Mouse (Mus musculus): ENCODE results near the gene Sptbn2. TPM values are rescaled to one million over a fixed set of nuclear protein-coding genes. Genes with fewer than 3 reads are reported as not detected.

Sptbn2 gene
- total and polyA plus RNA-seq, 3 experiments = 0.16 to 0.30 (median 0.21) TPM

- ATAC-seq (ENCODE audit: extremely low read depth, insufficient number of reproducible peaks, low FRiP score, poor library complexity, severe bottlenecking) (no peak), DNase-seq (ENCODE audit: low spot score) (no peak)
- Histone ChIP-seq H3K27me3 (ENCODE audit: insufficient read depth, low read length) (peaks cover 12% of the 10 kb centered on the region), H3K4me1 (ENCODE audit: insufficient read depth, low read depth, low read length) (no peaks in the 10 kb centered on the region), H3K4me3 (ENCODE audit: low read depth, low read length) (no peak overlapping the region), H3K36me3 (replicated peaks) (no peaks in the 10 kb centered on the region), H3K9me3 (replicated peaks) (peaks cover 12% of the 10 kb centered on the region)
- TF ChIP-seq POLR2AphosphoS5 (IDR thresholded peaks at IDR 0.05; ENCODE audit: insufficient replicate concordance, low read depth, low read length) (no peak), GATA1 (IDR thresholded peaks at IDR 0.05; ENCODE audit: borderline replicate concordance, low read length) (no peak), GATA2 (IDR thresholded peaks at IDR 0.05; ENCODE audit: borderline replicate concordance, low read depth, low read length) (no peak), TAL1 (conservative IDR thresholded peaks at IDR 0.05; ENCODE audit: low read depth, low read length) (no peak), CTCF (IDR thresholded peaks at IDR 0.05; ENCODE audit: low read depth, low read length) (no peak)
These were observed 2.2 kb upstream of the Sptbn2 start for GRCm38 (mm10) chr19:4708765-4709164.

GRCm38 (mm10) chr19:4711601-4712155 is 711 bp downstream of the Sptbn2 start:
- no peaks in the 10 kb centered on the region for H3K4me1 ChIP-seq (ENCODE audit: insufficient read depth, low read depth, low read length)
- TF ChIP-seq CTCF (IDR thresholded peaks at IDR 0.05; ENCODE audit: low read depth, low read length) (no peak), TAL1 (conservative IDR thresholded peaks at IDR 0.05; ENCODE audit: low read depth, low read length) (no peak), GATA1 (IDR thresholded peaks at IDR 0.05; ENCODE audit: borderline replicate concordance, low read length) (no peak), GATA2 (IDR thresholded peaks at IDR 0.05; ENCODE audit: borderline replicate concordance, low read depth, low read length) (no peak), POLR2AphosphoS5 (IDR thresholded peaks at IDR 0.05; ENCODE audit: insufficient replicate concordance, low read depth, low read length) (no peak)
- H3K27me3 ChIP-seq (ENCODE audit: insufficient read depth, low read length) = peaks cover 18% of the 10 kb centered on the region
- no peak overlapping the region for H3K4me3 ChIP-seq (ENCODE audit: low read depth, low read length)
- ATAC-seq (ENCODE audit: extremely low read depth, insufficient number of reproducible peaks, low FRiP score, poor library complexity, severe bottlenecking) (no peak), DNase-seq (ENCODE audit: low spot score) (no peak)
- peaks cover 12% of the 10 kb centered on the region for H3K9me3 ChIP-seq (replicated peaks)
- H3K36me3 ChIP-seq (replicated peaks) = no peaks in the 10 kb centered on the region

GRCm38 (mm10) chr19:4712156-4712780 is 1.3 kb downstream of the Sptbn2 start:
- Histone ChIP-seq H3K4me3 (ENCODE audit: low read depth, low read length) (no peak overlapping the region), H3K27me3 (ENCODE audit: insufficient read depth, low read length) (peaks cover 20% of the 10 kb centered on the region), H3K4me1 (ENCODE audit: insufficient read depth, low read depth, low read length) (no peaks in the 10 kb centered on the region), H3K36me3 (replicated peaks) (no peaks in the 10 kb centered on the region), H3K9me3 (replicated peaks) (peaks cover 12% of the 10 kb centered on the region)
- no peak for DNase-seq (ENCODE audit: low spot score)
- ATAC-seq (ENCODE audit: extremely low read depth, insufficient number of reproducible peaks, low FRiP score, poor library complexity, severe bottlenecking) = no peak
- TF ChIP-seq POLR2AphosphoS5 (IDR thresholded peaks at IDR 0.05; ENCODE audit: insufficient replicate concordance, low read depth, low read length) (no peak), GATA1 (IDR thresholded peaks at IDR 0.05; ENCODE audit: borderline replicate concordance, low read length) (no peak), TAL1 (conservative IDR thresholded peaks at IDR 0.05; ENCODE audit: low read depth, low read length) (no peak), CTCF (IDR thresholded peaks at IDR 0.05; ENCODE audit: low read depth, low read length) (no peak), GATA2 (IDR thresholded peaks at IDR 0.05; ENCODE audit: borderline replicate concordance, low read depth, low read length) (no peak)

- Histone ChIP-seq H3K9me3 (replicated peaks) (peaks cover 12% of the 10 kb centered on the region), H3K36me3 (replicated peaks) (no peaks in the 10 kb centered on the region), H3K4me3 (ENCODE audit: low read depth, low read length) (no peak overlapping the region), H3K27me3 (ENCODE audit: insufficient read depth, low read length) (peaks cover 20% of the 10 kb centered on the region), H3K4me1 (ENCODE audit: insufficient read depth, low read depth, low read length) (no peaks in the 10 kb centered on the region)
- TF ChIP-seq TAL1 (conservative IDR thresholded peaks at IDR 0.05; ENCODE audit: low read depth, low read length) = no peak
- no peak for TF ChIP-seq GATA2 (IDR thresholded peaks at IDR 0.05; ENCODE audit: borderline replicate concordance, low read depth, low read length)
- no peak for TF ChIP-seq CTCF (IDR thresholded peaks at IDR 0.05; ENCODE audit: low read depth, low read length)
- TF ChIP-seq GATA1 (IDR thresholded peaks at IDR 0.05; ENCODE audit: borderline replicate concordance, low read length) = no peak
- DNase-seq (ENCODE audit: low spot score) = no peak
- ATAC-seq (ENCODE audit: extremely low read depth, insufficient number of reproducible peaks, low FRiP score, poor library complexity, severe bottlenecking) = no peak
These were observed 2.0 kb downstream of the Sptbn2 start for GRCm38 (mm10) chr19:4712781-4713526.

- TF ChIP-seq GATA2 (IDR thresholded peaks at IDR 0.05; ENCODE audit: borderline replicate concordance, low read depth, low read length) (no peak), GATA1 (IDR thresholded peaks at IDR 0.05; ENCODE audit: borderline replicate concordance, low read length) (no peak), TAL1 (conservative IDR thresholded peaks at IDR 0.05; ENCODE audit: low read depth, low read length) (no peak), CTCF (IDR thresholded peaks at IDR 0.05; ENCODE audit: low read depth, low read length) (no peak), POLR2AphosphoS5 (IDR thresholded peaks at IDR 0.05; ENCODE audit: insufficient replicate concordance, low read depth, low read length) (no peak)
- no peak for DNase-seq (ENCODE audit: low spot score)
- H3K4me3 ChIP-seq (ENCODE audit: low read depth, low read length) = no peak overlapping the region
- H3K27me3 ChIP-seq (ENCODE audit: insufficient read depth, low read length) = peaks cover 20% of the 10 kb centered on the region
- H3K36me3 ChIP-seq (replicated peaks) = no peaks in the 10 kb centered on the region
- no peak for ATAC-seq (ENCODE audit: extremely low read depth, insufficient number of reproducible peaks, low FRiP score, poor library complexity, severe bottlenecking)
- peaks cover 12% of the 10 kb centered on the region for H3K9me3 ChIP-seq (replicated peaks)
- peaks cover 8% of the 10 kb centered on the region for H3K4me1 ChIP-seq (ENCODE audit: insufficient read depth, low read depth, low read length)
These were observed 2.9 kb downstream of the Sptbn2 start for GRCm38 (mm10) chr19:4713886-4714285.

DNA sequence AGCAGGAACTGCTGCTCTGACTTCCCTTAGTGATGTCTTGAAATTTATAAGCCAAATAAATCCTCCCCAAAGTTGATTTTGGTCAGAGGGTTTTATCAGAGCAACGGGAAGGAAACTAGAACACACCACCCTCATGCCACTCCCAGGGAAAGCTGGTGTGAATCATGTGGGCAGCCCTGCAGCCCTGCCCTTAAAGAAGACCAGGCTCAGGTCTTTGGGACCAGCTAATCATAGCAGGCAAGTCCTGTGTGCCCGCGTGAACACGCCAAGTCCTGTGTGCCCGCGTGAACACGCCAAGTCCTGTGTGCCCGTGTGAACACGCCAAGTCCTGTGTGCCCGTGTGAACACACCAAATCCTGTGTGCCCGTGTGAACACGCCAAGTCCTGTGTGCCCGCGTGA is 5.8 kb downstream of the Sptbn2 start:
- Histone ChIP-seq H3K27me3 (ENCODE audit: insufficient read depth, low read length) (peaks cover 27% of the 10 kb centered on the region), H3K9me3 (replicated peaks) (peaks cover 8% of the 10 kb centered on the region), H3K36me3 (replicated peaks) (no peaks in the 10 kb centered on the region), H3K4me1 (ENCODE audit: insufficient read depth, low read depth, low read length) (peaks cover 10% of the 10 kb centered on the region), H3K4me3 (ENCODE audit: low read depth, low read length) (no peak overlapping the region)
- ATAC-seq (ENCODE audit: extremely low read depth, insufficient number of reproducible peaks, low FRiP score, poor library complexity, severe bottlenecking) = no peak
- DNase-seq (ENCODE audit: low spot score) = no peak
- TF ChIP-seq TAL1 (conservative IDR thresholded peaks at IDR 0.05; ENCODE audit: low read depth, low read length) = no peak
- no peak for TF ChIP-seq POLR2AphosphoS5 (IDR thresholded peaks at IDR 0.05; ENCODE audit: insufficient replicate concordance, low read depth, low read length)
- no peak for TF ChIP-seq GATA2 (IDR thresholded peaks at IDR 0.05; ENCODE audit: borderline replicate concordance, low read depth, low read length)
- no peak for TF ChIP-seq GATA1 (IDR thresholded peaks at IDR 0.05; ENCODE audit: borderline replicate concordance, low read length)
- no peak for TF ChIP-seq CTCF (IDR thresholded peaks at IDR 0.05; ENCODE audit: low read depth, low read length)

All from G1E (cell line).